Mouse (Mus musculus) adrenal gland, adult (tissue): ENCODE results near the gene Slc4a4.

ENCODE experiments used
- DNase-seq, 2 experiments: peaks; one replicate each; pipeline ENCODE4 v3.0.0; 2022 to 2023; ENCODE audit warnings: low spot score in 1 of 2; ENCODE audit not compliant: inconsistent age in 2 of 2

Slc4a4 gene

DNA sequence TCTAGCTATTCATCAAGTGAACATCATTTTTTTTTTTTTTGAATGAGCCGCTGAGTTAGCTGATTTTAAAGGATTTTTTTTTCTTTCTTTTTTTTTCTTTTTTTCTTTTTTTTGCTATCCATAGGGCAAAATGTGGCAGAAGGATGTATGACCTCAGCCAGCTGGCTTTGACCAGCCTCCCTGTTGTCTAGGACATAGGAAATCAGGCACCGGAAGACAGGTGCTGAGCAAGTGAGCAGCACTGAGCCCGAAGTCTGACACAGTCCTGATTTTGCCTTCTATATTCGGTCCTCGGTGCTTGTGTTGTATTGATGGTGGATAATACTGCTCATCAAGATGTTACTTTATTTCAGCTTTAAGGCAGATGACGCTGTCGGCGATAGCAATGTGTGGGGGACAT is 109.6 kb downstream of the Slc4a4 start:
- DNase-seq: no peak

DNA sequence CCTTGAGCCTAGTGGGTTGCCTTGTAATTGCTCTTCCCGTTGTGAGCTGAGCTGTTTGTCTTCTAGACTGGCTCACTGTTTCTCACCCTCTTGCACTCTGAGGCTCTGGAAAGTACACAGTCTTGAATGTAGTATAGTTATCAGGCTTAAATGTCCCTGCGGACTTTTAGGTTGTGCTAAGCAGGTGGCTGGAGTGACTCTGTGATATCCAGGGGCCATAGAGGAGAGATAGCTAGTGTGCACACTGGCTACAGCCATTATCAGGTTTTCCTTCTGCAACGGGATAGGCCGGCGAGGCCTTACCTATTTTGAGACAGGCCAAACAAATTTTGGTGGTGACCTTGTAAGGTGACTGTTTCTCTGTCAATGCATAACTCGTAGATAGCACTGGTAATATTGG is 110.7 kb downstream of the Slc4a4 start:
- no peak for DNase-seq

DNA sequence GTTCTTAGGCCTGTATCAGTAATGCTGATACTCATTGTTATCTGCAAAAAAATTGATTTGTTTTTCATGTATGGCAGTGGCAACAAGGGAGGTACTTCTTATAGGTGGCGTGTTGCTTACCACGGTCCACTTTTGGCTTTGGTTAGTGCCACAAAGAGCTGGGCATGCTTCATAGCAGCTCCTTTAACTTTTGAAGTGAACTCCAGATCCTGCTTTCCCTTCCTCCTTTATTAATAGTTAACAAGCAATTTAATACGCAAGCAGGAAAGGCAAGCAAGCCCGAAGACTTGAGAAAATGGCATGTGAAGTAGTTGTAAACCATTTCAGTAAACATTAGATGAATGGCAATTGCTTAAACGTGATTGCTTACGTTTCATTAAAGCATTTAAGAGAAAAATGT is 113.2 kb downstream of the Slc4a4 start:
- no peak for DNase-seq

DNA sequence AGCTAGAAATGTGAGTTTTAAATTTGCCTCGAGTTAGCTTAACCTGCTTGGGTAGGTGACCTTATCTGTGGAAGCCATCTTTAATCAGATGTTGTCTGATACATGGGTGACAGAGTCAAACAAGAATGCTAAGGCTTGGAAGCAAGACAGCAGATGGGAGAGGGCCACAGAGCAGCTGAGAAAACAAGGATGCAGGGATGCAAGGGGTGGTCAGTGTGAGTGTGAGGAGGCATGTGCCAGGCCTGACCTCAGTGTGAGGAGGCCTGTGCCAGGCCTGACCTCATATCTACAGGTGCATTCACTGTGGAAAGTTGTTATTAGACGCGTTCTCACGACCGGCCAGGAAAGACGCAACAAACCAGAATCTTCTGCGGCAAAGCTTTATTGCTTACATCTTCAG is 114.0 kb downstream of the Slc4a4 start:
- no peak for DNase-seq

DNA sequence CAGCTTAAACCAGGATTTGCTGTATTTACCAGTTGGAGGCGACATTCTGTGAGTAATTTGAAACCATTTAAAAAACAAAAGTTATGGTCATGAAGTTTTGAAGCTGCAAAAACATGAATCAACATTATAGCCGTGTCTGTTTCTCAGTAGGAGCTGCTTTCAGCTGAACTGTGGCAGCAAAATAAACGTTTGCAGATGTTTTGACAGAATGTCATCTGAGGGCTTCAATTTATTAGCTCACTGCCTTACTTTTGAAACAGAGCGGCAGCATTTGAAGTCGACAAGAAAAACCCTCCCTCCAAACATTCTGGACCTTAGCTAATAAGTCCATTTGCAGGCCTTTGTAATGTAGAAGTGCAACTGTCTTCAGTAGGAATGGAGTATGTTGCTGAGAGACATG is 123.5 kb downstream of the Slc4a4 start:
- DNase-seq: no peak

DNA sequence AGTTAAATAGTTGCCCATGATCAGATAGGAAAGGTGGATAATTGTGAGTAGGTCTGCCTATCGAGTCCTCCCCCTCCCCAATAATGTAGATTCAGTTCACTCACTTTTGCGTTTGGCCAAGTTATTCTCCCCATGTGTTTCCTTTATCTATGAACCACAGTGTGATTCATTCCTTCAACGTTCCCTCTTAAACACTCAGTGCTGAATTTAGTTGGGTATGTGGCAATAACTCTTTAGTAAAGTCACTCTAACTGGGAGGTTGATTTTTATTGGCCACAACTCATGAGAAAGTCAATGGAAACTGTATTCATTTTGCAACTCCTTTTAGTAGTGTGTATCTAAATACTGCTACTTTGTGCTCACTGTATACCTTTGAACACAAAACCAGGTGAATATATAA is 125.8 kb downstream of the Slc4a4 start:
- DNase-seq: no peak

DNA sequence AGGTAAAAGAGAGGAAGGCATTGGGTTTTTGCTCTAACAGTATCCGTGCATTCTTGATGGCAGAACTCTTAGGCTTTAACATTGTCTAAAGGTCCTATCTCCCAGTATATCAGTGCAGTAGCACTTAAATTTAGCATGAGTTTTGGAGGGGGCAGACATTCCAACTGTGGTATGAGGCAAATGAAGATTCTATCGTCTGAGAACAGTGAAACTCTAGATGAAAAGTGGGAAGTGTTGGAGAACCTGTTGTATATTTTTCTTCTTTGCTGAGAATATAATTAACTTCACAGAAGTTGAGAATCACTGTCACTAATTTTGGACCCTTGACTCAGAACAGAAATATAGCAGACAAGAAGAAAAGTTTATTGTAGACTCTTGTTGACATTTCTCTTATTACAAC is 128.2 kb downstream of the Slc4a4 start:
- no peak for DNase-seq

DNA sequence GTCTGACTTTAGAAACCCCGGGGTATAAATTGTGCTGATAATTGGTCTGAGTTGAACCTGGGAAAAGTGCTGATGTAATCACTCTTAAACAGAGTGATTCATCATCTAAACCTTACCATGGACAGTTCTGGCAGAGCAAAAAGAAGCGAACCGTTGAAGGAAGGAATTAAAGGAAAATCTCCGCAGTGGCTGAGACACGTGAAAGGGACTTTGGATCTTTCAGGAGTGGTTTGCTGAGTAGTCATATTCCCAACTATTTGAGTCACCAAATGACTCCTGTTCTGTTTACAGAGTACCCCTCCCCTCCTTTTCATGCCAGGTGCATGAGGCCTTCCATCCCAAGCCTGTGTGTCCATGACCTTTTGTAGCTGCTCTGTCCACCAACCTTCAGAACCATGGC is 129.3 kb downstream of the Slc4a4 start:
- DNase-seq: no peak

DNA sequence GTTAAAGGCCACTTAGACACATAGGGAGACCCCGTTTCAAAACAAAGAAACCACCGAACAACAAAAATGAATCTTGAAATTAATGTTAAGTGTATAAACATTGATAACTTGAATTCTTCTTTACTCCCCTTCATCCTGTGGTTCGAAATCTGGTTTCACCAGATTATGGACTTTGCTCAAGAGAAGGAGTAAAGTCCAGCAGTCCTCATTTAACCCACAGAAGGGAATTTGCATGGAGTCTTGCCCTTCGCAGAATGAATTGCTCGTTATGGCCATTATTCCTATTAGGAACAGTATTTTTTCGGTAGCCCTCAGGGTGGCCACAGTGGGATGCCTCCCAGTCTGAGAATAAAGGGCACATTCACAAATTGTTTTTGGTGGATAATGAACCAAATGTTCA is 131.9 kb downstream of the Slc4a4 start:
- no peak for DNase-seq

DNA sequence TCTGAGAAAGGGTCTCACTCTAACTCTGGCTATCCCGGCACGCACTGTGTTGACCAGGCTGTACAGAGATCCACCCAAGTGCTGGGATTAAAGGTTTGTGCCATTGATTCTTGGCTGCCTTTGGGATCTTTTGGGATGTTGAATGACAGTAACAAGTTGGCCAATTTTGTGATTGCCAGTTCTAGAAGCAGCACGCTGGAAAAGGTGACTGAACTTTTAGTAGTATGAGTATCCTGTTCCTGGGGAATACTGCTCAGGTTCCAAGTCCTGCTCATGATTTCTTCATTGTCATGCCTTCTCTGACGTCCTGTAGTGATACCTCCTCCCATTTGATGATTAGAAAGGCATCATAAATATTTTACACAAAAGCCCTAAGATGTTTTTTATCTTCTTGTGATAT is 137.8 kb downstream of the Slc4a4 start:
- no peak for DNase-seq

DNA sequence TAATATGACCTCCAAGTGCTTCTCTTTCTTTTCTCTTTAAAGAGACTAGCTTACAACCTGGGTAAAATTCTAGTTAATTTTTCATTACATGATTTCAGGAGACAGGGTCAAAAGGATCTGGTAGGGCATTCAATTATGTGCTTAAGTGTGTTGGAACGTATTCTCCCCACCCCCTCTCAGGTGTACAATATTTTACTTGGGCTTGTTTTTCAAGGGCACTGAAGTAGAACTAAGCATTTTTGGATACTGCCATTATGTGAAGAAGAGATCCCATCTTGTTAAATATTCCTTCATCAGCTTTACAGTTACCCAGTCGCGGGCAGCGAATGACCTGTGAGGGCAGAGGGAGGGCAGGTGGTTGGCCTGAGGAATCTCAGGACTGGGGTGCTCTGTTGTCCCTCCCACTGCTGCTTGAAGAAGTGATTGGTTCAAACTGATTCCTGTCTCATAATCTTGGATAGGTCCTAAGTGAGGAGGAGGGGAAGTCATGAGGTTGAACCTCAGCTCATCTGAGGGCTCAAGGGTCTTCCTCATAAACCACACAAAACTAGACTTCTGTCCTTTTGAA is 141.0 kb downstream of the Slc4a4 start:
- DNase-seq: no peak

DNA sequence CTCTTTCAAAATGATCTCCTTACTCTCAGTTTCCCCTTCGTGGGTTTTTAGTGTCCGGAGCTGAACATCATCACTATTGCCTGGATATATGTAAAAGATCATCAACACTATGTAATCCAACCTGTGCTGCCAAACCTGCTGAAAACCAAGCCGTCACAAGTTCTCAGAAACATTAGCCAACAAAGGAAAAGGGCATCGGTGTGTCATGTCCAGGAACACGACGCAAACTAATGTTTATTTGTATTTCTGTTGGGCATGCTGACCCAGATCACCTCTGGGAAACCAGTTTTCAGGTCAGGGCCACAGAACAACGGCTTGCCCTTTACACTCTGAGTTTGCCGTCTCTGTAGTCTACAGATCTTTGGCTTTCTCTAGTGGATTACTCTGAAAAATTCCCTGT is 146.0 kb downstream of the Slc4a4 start:
- peak in 1 of 2 experiments; percentile 59 for DNase-seq

DNA sequence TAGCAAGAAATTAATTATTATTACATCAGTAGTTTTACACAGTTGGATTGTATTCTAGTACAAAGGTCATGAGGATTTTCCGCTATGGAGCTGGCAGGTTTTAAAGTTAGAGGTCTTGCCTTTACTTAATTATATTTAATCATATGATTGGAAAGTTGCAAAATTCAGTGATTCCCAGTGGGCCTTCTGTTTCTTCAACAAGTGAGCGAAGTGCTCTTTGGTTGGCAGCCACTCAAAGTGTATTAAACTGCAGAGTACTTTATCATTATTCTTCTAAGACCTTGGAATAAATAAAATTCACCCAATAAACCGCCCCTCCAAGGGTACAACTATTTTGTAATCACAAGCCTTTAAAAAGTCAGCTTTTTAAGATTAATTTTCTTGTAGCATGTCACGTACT is 146.6 kb downstream of the Slc4a4 start:
- peak in 1 of 2 experiments; percentile 73 for DNase-seq

DNA sequence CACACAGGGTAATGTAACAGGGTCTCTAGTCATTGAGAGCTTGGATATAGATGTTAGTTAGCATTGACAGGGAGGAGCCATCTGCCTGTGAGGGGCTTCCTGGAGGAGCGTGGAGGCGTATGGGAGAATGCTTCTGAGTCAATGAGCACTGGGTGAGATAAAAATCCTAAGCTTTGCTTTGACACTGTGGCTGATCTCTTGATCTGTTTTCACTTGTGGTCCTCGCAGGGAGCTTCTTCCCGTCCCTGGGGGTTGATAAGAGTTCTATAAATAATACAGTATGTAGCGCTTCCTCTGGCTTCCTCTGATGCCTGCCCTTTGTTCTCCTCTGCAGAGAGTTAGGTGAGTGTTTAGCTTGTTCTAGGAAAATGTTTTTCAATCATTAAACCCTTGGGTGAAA is 149.5 kb downstream of the Slc4a4 start:
- DNase-seq: peak in 1 of 2 experiments; percentile 26

DNA sequence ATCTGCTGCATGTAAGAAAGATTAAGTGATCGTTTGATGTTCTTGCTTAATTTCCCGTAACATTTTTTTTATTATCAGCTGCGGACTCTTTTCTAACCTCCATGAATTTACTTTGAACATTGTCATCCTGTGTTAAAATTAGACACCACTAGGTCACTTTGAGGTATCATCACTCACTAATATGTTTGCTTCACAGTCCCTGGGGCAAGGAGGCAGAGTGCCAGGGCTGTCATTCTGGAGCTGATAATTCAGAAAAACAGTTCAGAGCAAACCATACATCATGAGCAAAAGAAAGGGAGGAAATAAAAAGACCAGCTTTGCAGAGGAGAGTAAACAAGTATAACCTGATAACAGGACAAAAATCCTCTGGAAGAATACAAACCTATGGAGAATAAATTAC is 154.2 kb downstream of the Slc4a4 start:
- peak in 1 of 2 experiments; percentile 70 for DNase-seq

DNA sequence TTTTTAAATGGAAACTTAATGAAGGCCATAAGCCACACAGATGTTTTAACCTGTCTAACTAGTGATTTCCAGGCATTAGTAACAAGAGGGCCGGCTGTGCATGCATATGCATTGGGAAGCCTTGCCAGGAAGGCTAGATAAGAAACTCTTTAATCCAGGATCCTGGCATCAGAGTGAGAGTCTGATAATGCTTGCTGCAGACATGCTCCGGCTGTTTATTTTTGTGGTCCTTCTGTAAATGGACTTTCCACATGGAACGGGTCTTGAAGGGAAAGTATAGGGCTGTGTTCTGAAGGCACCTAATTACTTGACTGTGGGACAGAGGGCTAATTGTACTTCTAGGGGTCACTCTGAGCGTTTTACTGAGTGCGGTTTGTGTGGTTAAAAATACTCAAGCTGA is 157.2 kb downstream of the Slc4a4 start:
- no peak for DNase-seq

DNA sequence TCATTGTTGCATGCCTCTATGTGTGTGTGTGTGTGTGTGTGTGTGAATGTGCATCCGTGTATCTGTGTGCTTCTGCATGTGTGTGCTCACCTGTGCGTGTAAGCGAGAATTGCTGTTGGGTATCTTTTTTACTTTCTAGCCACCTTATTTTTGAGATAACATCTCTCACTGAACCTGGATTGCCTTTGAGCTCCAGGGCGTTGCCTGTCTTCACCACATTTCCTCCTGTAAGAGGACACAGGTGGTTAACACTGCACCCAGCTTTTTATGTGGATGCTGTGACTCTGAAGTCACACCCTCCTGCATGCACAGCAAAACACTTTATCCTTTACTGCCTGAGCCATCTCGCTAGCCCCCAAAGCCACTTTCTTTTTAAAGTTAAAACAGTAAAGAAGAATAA is 158.2 kb downstream of the Slc4a4 start:
- DNase-seq: no peak

DNA sequence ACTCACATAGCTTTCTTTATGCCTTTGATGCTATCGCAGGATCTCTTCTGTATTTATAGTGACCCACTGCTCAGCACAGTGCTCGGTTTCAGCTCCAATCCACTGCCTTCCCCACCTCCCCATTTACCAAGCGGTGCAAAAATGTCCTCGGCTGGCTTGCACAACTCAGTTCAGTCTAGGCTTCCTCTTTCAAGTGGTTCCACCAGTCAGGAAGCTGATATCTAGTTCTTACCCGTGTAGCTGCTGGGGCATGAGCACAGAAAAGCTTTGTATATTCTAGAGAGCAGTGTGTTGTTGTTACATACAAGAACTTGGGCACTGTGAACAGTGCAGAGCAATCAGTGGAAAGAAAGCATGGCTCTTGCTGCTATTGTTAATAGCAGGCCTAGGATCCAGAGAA is 165.0 kb downstream of the Slc4a4 start:
- no peak for DNase-seq

DNA sequence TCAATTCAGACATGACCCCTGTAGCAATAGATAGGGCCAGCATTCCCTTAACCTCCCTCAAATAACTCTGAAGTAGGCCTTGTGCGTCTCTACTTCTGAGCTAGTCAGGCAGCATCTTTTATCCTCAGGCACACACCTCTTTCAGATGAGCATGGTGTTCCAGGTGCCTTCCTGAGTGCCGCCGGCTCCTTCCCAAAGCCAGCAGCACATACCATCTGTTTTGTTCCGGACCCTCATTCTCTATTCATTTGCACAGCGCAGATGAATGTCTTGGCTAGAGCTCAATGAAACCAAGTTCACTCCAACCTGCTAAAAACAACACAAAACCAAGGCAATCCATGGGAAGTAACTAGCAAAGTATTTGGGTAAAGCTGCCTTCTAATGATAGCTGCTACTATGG is 165.6 kb downstream of the Slc4a4 start:
- no peak for DNase-seq

DNA sequence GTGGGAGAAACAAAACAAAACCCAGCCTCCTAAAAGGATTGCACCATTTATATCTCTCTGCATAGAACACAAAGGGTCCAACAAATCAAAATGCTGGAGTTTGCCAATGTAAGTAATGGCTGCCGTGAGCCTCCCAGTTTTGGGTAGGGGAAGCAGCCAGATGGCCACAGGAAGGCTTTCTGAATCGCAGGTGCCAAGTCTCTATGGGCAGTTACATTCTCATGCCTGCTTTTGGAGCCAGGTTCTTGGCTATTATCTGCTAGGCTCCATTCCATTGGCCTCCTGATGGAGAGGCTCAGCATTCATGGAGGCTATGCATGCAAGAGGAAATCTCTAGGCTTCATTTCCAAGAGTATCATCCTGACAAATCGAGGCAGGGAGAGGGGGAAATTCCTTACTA is 169.0 kb downstream of the Slc4a4 start:
- DNase-seq: no peak

DNA sequence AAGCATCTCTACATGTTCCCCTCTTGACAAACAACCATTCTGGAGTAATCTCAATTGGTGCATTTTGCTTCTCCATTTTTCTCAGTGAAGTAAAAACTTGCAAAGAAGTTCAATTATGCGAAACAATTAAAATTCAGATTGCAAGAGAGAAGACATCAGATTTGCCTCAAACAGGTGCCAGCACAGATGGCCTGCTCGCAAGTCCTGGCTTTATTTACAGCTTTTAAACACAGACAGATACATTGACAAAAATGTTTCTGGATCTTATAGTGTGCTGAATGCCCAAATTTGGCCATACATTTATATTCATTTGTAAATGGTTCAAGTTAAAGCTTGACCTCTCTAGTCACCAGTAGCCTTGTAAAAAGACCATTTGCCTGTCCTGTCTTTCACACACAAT is 169.8 kb downstream of the Slc4a4 start:
- no peak for DNase-seq

DNA sequence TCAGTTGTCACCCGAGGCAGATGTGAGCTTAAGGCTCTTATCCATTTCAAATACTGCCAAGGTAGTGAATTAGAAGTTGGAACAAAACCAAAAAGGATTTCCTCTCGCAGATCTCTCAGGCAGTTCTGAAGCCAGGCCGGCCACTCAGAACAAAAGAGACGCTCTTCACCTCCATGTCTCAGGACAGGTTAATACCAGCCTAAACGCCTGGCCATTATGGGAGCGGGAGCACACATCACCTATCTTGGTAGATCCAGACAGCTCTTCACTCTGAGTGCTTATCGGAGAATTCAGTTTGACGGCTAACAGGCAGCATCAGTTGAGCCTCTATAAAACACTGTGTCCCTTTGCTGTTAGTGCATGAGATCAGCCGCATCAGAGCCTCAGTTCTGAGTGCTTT is 174.5 kb downstream of the Slc4a4 start:
- no peak for DNase-seq

DNA sequence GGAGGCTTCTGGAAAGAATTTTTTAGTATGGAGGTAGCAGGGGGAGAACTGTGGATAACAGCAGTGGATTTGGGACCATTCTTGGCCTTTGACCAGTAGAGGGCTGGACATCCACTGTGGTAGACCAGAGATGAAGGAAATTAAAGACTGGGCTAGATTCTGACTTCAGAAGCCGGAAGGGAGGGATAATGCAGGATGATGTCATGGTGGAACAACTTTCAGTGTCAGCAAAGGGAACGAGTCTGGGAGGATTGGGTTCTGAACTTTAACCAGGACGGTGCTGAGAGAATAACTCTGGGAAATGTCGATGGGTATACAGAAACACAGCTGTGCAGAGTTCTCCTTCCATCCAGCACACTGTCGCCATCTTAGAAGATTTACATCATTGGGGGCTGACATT is 175.7 kb downstream of the Slc4a4 start:
- no peak for DNase-seq

DNA sequence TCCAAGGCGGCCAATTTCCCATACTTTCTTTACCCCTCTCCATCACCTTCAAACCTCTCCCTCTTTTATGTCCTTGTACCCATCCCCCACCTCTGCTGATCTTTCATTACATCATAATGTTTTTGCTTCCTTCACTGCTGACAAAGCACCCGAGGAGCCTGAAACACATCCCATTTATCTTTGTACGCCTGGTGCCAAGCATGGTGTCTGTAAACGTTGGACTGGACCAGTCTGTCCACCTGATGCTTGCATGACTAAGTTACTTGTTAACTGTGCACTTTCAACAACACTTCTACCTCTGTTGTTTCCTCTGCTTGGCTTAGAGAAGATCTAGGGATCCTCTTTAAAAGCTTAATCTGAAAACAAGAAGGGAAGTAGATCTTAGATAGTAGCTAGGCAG is 180.5 kb downstream of the Slc4a4 start:
- DNase-seq: no peak
